Mouse (Mus musculus) midbrain, embryonic 14.5 days (tissue): ENCODE data around the gene Cinp. TPM values are rescaled to one million over a fixed set of nuclear protein-coding genes. Genes with fewer than 3 reads are reported as not detected.

ENCODE experiments used
- ATAC-seq: fragments of 200-750 bp; cut with Nextera tagmentation; 2 replicates; pipeline ENCODE4 v1.8.0; 2017; ENCODE audit warnings: moderate number of reproducible peaks, moderate library complexity; ENCODE audit not compliant: low FRiP score, low TSS enrichment
- DNase-seq: peaks from one replicate; pipeline ENCODE4 v3.0.0-alpha.2; 2015
- H3K27ac ChIP-seq: fragments of 300-500 bp; sonication (generic); replicated peaks from 2 replicates; pipeline ENCODE4 v1.5.1; 2014; ENCODE audit warnings: mild to moderate bottlenecking, low read depth, low read length, moderate library complexity
- H3K27me3 ChIP-seq: fragments of 300-500 bp; sonication (generic); 2 replicates; pipeline ENCODE4 v1.6.1; 2014; ENCODE audit warnings: low read length, control low read depth, mixed read lengths; ENCODE audit not compliant: control insufficient read depth, insufficient read depth
- H3K36me3 ChIP-seq: fragments of 300-500 bp; sonication (generic); 2 replicates; pipeline ENCODE4 v1.6.1; 2014; ENCODE audit warnings: low read length, control low read depth; ENCODE audit not compliant: control insufficient read depth, insufficient read depth
- H3K4me1 ChIP-seq: fragments of 300-500 bp; sonication (generic); 2 replicates; pipeline ENCODE4 v1.6.1; 2014; ENCODE audit warnings: mild to moderate bottlenecking, antibody characterized with exemption, low read length, control low read depth; ENCODE audit not compliant: control insufficient read depth, insufficient read depth
- H3K4me2 ChIP-seq: fragments of 300-500 bp; sonication (generic); 2 replicates; pipeline ENCODE4 v1.6.1; 2014; ENCODE audit warnings: mild to moderate bottlenecking, low read length, moderate library complexity
- H3K4me3 ChIP-seq: fragments of 300-500 bp; sonication (generic); replicated peaks from 2 replicates; pipeline ENCODE4 v1.5.1; 2014; ENCODE audit warnings: low read depth, low read length
- H3K9ac ChIP-seq: fragments of 300-500 bp; sonication (generic); replicated peaks from 2 replicates; pipeline ENCODE4 v1.6.1; 2014; ENCODE audit warnings: mild to moderate bottlenecking, low read length, moderate library complexity
- H3K9me3 ChIP-seq: fragments of 300-500 bp; sonication (generic); 2 replicates; pipeline ENCODE4 v1.6.1; 2016; ENCODE audit warnings: low read length, control low read depth, mixed read lengths; ENCODE audit not compliant: control insufficient read depth
- WGBS: fragments of 180-500 bp; shearing (Covaris S2); extraction: QIAGEN DNeasy Blood & Tissue Kit; methylation state at CpG from one replicate; pipeline ENCODE4 v1.1.7; 2014; 5-methylcytosine and 5-hydroxymethylcytosine counted together
- polyA plus RNA-seq: library from polyadenylated mRNA; unstranded; fragments of >200 nt; fragmentation: Nextera tagmentation; extraction: Ambion mirVana; gene quantifications from 2 replicates; pipeline ENCODE4 v1.2.1, GENCODE M21; 2014

Gene Cinp
- polyA plus RNA-seq, 1 experiment from 2014 or later = 83.0 TPM

DNA sequence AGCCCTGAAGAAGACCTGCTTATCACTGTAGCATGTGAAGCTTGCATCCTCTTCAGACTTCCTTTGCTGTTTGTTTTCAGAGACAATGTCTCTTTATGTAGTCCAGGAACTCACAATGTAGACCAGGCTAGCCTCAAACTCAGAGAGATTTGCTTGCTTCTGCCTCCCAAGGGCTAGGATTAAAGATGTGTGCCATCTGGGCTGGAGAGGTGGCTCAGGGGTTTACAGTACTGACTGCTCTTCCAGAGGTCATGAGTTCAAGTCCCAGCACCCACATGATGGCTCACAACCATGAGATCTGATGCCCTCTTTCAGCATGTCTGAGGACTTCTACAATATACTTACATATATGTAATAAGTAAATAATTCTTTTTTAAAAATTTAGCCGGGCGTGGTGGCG lies 53.8 kb downstream of the Cinp start:
- H3K36me3 ChIP-seq = no peaks in the 10 kb centered on the region
- 96% methylated on average over 3 of the region's 3 CpGs for WGBS
- H3K4me2 ChIP-seq = no peak overlapping the region
- peaks cover 13% of the 10 kb centered on the region; the same call in 1 of the 2 replicates for H3K4me1 ChIP-seq
- H3K27me3 ChIP-seq = no peaks in the 10 kb centered on the region
- H3K4me3 ChIP-seq = no peak overlapping the region
- H3K9me3 ChIP-seq = no peaks in the 10 kb centered on the region
- no peak overlapping the region for H3K9ac ChIP-seq
- ATAC-seq (no peak), DNase-seq (no peak)
- no peak overlapping the region for H3K27ac ChIP-seq

- no peaks in the 10 kb centered on the region for H3K36me3 ChIP-seq
- no peaks in the 10 kb centered on the region for H3K4me1 ChIP-seq
- no peak overlapping the region for H3K4me2 ChIP-seq
- WGBS = 91% methylated on average over 10 of the region's 11 CpGs
- DNase-seq (no peak), ATAC-seq (no peak)
- H3K27me3 ChIP-seq = no peaks in the 10 kb centered on the region
- no peak overlapping the region for H3K4me3 ChIP-seq
- no peaks in the 10 kb centered on the region for H3K9me3 ChIP-seq
- H3K27ac ChIP-seq = no peak overlapping the region
- H3K9ac ChIP-seq = no peak overlapping the region
These were observed 58.5 kb downstream of the Cinp start for GRCm38 (mm10) chr12:110830293-110831024.

GRCm38 (mm10) chr12:110828908-110829307 lies 60.0 kb downstream of the Cinp start:
- DNase-seq (no peak), ATAC-seq (no peak)
- WGBS = 96% methylated on average over 4 of the region's 4 CpGs
- Histone ChIP-seq H3K27ac (no peak overlapping the region), H3K9me3 (no peaks in the 10 kb centered on the region), H3K27me3 (no peaks in the 10 kb centered on the region), H3K9ac (no peak overlapping the region), H3K36me3 (no peaks in the 10 kb centered on the region), H3K4me1 (no peaks in the 10 kb centered on the region), H3K4me2 (no peak overlapping the region), H3K4me3 (no peak overlapping the region)

Other genes starting within 250 kb of the Cinp start
- 0.70 TPM in 1 of 2 replicates, not detected in the other for gene 1700001K19Rik, start 206.5 kb downstream of the Cinp start, polyA plus RNA-seq
- gene Hsp90aa1, start 186.4 kb downstream of the Cinp start, polyA plus RNA-seq = 1,408 and 1,565 TPM in 2 replicates
- 22.1 and 24.0 TPM in 2 replicates for gene Wdr20, start 151.2 kb downstream of the Cinp start, polyA plus RNA-seq
- 15.9 and 17.9 TPM in 2 replicates for gene Mok, start 48.2 kb downstream of the Cinp start, polyA plus RNA-seq
- 2.0 and 3.1 TPM in 2 replicates for gene Zfp839, start 38.9 kb downstream of the Cinp start, polyA plus RNA-seq
- 6.1 and 7.6 TPM in 2 replicates for gene Tecpr2, start 119 bp upstream of the Cinp start, polyA plus RNA-seq
- gene Ankrd9, start 89.9 kb upstream of the Cinp start, polyA plus RNA-seq = 6.7 and 7.4 TPM in 2 replicates
- 6.6 and 7.6 TPM in 2 replicates for gene Rcor1, start 150.2 kb upstream of the Cinp start, polyA plus RNA-seq